17 mouse cellular contexts compared by ENCODE assay signal in the genomic region with DNA sequence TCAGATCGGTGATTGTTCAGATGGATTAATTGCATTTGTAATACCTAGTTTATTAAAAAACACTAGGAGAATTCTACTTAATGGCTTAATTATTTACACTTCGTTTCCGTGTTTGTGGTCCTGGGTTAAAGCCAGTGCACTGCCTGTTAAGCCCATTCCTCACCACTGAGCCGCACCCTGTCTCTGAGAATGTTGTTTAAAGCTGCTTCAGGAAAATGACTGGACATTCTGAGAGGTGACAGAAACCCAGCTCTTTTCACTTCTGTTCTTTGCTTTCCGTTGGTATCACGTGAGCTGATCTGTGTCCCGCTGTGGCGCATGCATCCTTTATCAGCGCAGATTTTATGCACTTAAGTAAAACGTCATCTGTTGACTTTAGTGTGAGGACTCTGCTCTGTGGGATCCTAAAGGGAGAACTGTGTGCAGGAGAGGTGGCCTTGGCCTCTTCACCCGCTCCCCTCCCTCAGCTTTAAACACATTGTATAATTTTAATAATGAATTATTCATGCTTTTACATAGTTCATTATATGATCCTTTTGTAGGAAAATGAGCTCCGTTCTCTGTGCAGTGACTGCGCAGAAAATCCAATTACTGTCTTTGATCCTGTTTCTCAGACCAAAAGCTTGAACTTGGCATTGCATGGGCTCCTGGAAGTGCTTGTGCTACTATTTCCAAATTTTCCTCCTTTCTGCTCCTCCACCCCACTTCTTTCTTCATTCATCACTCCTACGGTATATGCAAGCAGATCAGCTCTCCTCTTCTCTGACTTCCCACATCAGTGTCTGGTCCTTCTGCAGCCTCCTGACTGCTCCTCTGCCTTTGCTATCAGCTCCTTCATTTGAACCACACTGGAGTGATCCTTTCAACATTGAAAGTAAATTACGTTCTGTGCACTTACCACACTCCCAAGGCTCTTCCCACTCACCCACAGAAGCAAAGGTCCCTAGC.
DNase-seq lines count a peak whose midpoint lies in the region; ATAC-seq lines count a peak whose summit lies in the region.
"Had no signal": no experiment of that assay in that cellular context is flagged by ENCODE, and none has a peak within 500 bp of the region (broad histone marks: within the 10 kb centered on the region; RNA-seq: fewer than 3 reads in every experiment).

No protein-coding gene starts in this region.

- peak overlapping the region; percentile 21; the same call in 1 of the 2 replicates for H3K27ac ChIP-seq in forebrain, embryonic 12.5 days
- H3K27ac ChIP-seq in hindbrain, embryonic 12.5 days, result peak overlapping the region; percentile 57; the same call in 1 of the 2 replicates
- H3K27ac ChIP-seq in midbrain, embryonic 14.5 days (replicated peaks; ENCODE audit: low read depth, low read length), result peak overlapping the region; percentile 56
- H3K27ac ChIP-seq in intestine, embryonic 15.5 days, result no peak overlapping the region
- H3K27ac ChIP-seq: heart, embryonic 10.5 days; kidney, postnatal 0 days; limb, embryonic 12.5 days; liver, embryonic 13.5 days had no signal

- no peak overlapping the region for H3K9ac ChIP-seq in forebrain, embryonic 12.5 days
- no peak overlapping the region for H3K9ac ChIP-seq in hindbrain, embryonic 12.5 days
- H3K9ac ChIP-seq in midbrain, embryonic 14.5 days (replicated peaks; ENCODE audit: low read length), result no peak overlapping the region
- no peak overlapping the region for H3K9ac ChIP-seq in intestine, embryonic 15.5 days
- H3K9ac ChIP-seq: limb, embryonic 12.5 days; liver, embryonic 13.5 days had no signal

- peaks cover 15% of the 10 kb centered on the region for H3K4me1 ChIP-seq in forebrain, embryonic 12.5 days
- peaks cover 7% of the 10 kb centered on the region for H3K4me1 ChIP-seq in hindbrain, embryonic 12.5 days
- peaks cover 15% of the 10 kb centered on the region for H3K4me1 ChIP-seq in midbrain, embryonic 14.5 days (ENCODE audit: control insufficient read depth, insufficient read depth, low read length)
- no peaks in the 10 kb centered on the region for H3K4me1 ChIP-seq in intestine, embryonic 15.5 days (replicated peaks)
- H3K4me1 ChIP-seq: heart, embryonic 10.5 days; limb, embryonic 12.5 days; liver, embryonic 13.5 days had no signal

- H3K4me3 ChIP-seq in forebrain, embryonic 12.5 days (replicated peaks), result no peak overlapping the region
- no peak overlapping the region for H3K4me3 ChIP-seq in hindbrain, embryonic 12.5 days
- peak overlapping the region; percentile 4; the same call in 1 of the 2 replicates for H3K4me3 ChIP-seq in midbrain, embryonic 14.5 days (replicated peaks; ENCODE audit: low read depth, low read length)
- no peak overlapping the region for H3K4me3 ChIP-seq in intestine, embryonic 15.5 days (replicated peaks)
- H3K4me3 ChIP-seq: heart, embryonic 10.5 days; limb, embryonic 12.5 days; liver, embryonic 13.5 days had no signal

- no peak for DNase-seq in frontal cortex, postnatal 14 days (ENCODE audit: low spot score in 2 of 2)
- DNase-seq in midbrain, embryonic 14.5 days, result peak; percentile 63
- no peak for DNase-seq in adrenal gland, postnatal 10 days
- no peak for DNase-seq in ovary, postnatal 10 days (ENCODE audit: low spot score)
- DNase-seq: adrenal gland, postnatal 25 days; cerebellum, adult 9-11 months; gastrocnemius, postnatal 36 days; liver, embryonic 13.5 days had no signal

- no peaks in the 10 kb centered on the region for H3K27me3 ChIP-seq in forebrain, embryonic 12.5 days
- no peaks in the 10 kb centered on the region for H3K27me3 ChIP-seq in hindbrain, embryonic 12.5 days
- no peaks in the 10 kb centered on the region for H3K27me3 ChIP-seq in midbrain, embryonic 14.5 days (ENCODE audit: control insufficient read depth, insufficient read depth, low read length)
- H3K27me3 ChIP-seq in intestine, embryonic 15.5 days (replicated peaks), result no peaks in the 10 kb centered on the region
- H3K27me3 ChIP-seq: CH12.LX; limb, embryonic 12.5 days; liver, embryonic 13.5 days had no signal

- no peak overlapping the region for H3K4me2 ChIP-seq in forebrain, embryonic 12.5 days
- no peak overlapping the region for H3K4me2 ChIP-seq in hindbrain, embryonic 12.5 days (replicated peaks)
- peak overlapping the region; percentile 34 for H3K4me2 ChIP-seq in midbrain, embryonic 14.5 days (ENCODE audit: low read length)
- no peak overlapping the region for H3K4me2 ChIP-seq in intestine, embryonic 15.5 days (replicated peaks)
- H3K4me2 ChIP-seq: limb, embryonic 12.5 days; liver, embryonic 13.5 days had no signal

- H3K36me3 ChIP-seq in forebrain, embryonic 12.5 days (replicated peaks), result no peaks in the 10 kb centered on the region
- no peaks in the 10 kb centered on the region for H3K36me3 ChIP-seq in hindbrain, embryonic 12.5 days
- H3K36me3 ChIP-seq in midbrain, embryonic 14.5 days (ENCODE audit: control insufficient read depth, insufficient read depth, low read length), result no peaks in the 10 kb centered on the region
- H3K36me3 ChIP-seq in intestine, embryonic 15.5 days, result no peaks in the 10 kb centered on the region
- H3K36me3 ChIP-seq: heart, embryonic 10.5 days; limb, embryonic 12.5 days; liver, embryonic 13.5 days had no signal

- peak; percentile 91 for ATAC-seq in frontal cortex, adult (ENCODE audit: low TSS enrichment)
- peak; percentile 66; the same call in 1 of the 2 replicates for ATAC-seq in forebrain, embryonic 12.5 days (ENCODE audit: low FRiP score)
- peak; percentile 54 for ATAC-seq in hindbrain, embryonic 12.5 days (ENCODE audit: low FRiP score)
- peak; percentile 84 for ATAC-seq in midbrain, embryonic 14.5 days (ENCODE audit: low FRiP score, low TSS enrichment)
- ATAC-seq in intestine, embryonic 15.5 days, result no peak
- ATAC-seq: intestine, postnatal 0 days had no signal

- no peaks in the 10 kb centered on the region for H3K9me3 ChIP-seq in forebrain, embryonic 12.5 days
- no peaks in the 10 kb centered on the region for H3K9me3 ChIP-seq in hindbrain, embryonic 12.5 days (replicated peaks)
- H3K9me3 ChIP-seq in midbrain, embryonic 14.5 days (ENCODE audit: control insufficient read depth, low read length), result no peaks in the 10 kb centered on the region
- H3K9me3 ChIP-seq in intestine, embryonic 15.5 days, result no peaks in the 10 kb centered on the region
- H3K9me3 ChIP-seq: heart, embryonic 10.5 days; limb, embryonic 12.5 days; liver, embryonic 13.5 days had no signal

- WGBS in forebrain, embryonic 12.5 days, result 54% methylated on average over 15 of the region's 15 CpGs
- 64% methylated on average over 15 of the region's 15 CpGs for whole genome bisulfite sequencing in hindbrain, embryonic 12.5 days
- 19% methylated on average over 15 of the region's 15 CpGs for WGBS in midbrain, embryonic 14.5 days
- WGBS in intestine, embryonic 15.5 days, result 74% methylated on average over 15 of the region's 15 CpGs
